In genomic region chr17:67995277-67995819, GRCm38 (mm10) we compare ENCODE assay signal across 18 mouse cellular contexts. TPM values are rescaled to one million over a fixed set of nuclear protein-coding genes. Genes with fewer than 3 reads are reported as not detected.
DNase-seq lines count a peak whose midpoint lies in the region; ATAC-seq and TF ChIP-seq lines count a peak whose summit lies in the region.
"Had no signal": no experiment of that assay in that cellular context is flagged by ENCODE, and none has a peak within 500 bp of the region (broad histone marks: within the 10 kb centered on the region; RNA-seq: fewer than 3 reads in every experiment).

No protein-coding gene starts in this region.

- ATAC-seq in frontal cortex, adult (ENCODE audit: low TSS enrichment): peak; percentile 38; the same call in 1 of the 2 replicates
- ATAC-seq in kidney, embryonic 16.5 days (ENCODE audit: low FRiP score, low TSS enrichment): peak; percentile 46
- ATAC-seq in Patski: peak; percentile 27

- no peak for DNase-seq in frontal cortex, postnatal 25 days (ENCODE audit: low spot score in 2 of 2)
- DNase-seq in kidney, postnatal 25 days: no peak
- no peak for DNase-seq in Patski (ENCODE audit: low read depth, low spot score)
- DNase-seq in limb, embryonic 10.5 days (ENCODE audit: low spot score): no peak
- no peak for DNase-seq in cerebellum, adult 11-12 months
- no peak for DNase-seq in adrenal gland, postnatal 14 days
- DNase-seq: adrenal gland, postnatal 25 days; cerebellum, postnatal 36 days; kidney, adult 8-10 months; layer of hippocampus, adult 9-11 months; liver, embryonic 13.5 days; thymus, adult 18-20 months had no signal

- H3K9ac ChIP-seq in kidney, embryonic 16.5 days (replicated peaks; ENCODE audit: low read length): no peak overlapping the region
- H3K9ac ChIP-seq: hindbrain, embryonic 13.5 days; liver, embryonic 13.5 days; neural tube, embryonic 15.5 days had no signal

- CTCF ChIA-PET in Patski (lab: Charles Lee): interaction anchor here (1.3 to 1.4 kb wide), 3 partner anchors 9 to 21 kb away, joined by 3 to 5 read pairs (median 4); partner anchors contain the start of gene Arhgap28

- H3K4me2 ChIP-seq in kidney, embryonic 16.5 days (replicated peaks; ENCODE audit: low read depth, low read length): peak overlapping the region; percentile 21; the same call in 1 of the 2 replicates
- H3K4me2 ChIP-seq: hindbrain, embryonic 13.5 days; liver, embryonic 13.5 days; neural tube, embryonic 15.5 days had no signal

- H3K27ac ChIP-seq in kidney, embryonic 16.5 days (ENCODE audit: low read length): peak overlapping the region; percentile 53; the same call in 1 of the 2 replicates
- peak overlapping the region; percentile 48; the same call in 1 of the 2 replicates for H3K27ac ChIP-seq in limb, embryonic 10.5 days
- H3K27ac ChIP-seq: hindbrain, embryonic 13.5 days; liver, embryonic 13.5 days; neural tube, embryonic 15.5 days had no signal

- H3K36me3 ChIP-seq in kidney, embryonic 16.5 days (ENCODE audit: insufficient read depth, low read length): no peaks in the 10 kb centered on the region
- peaks cover 6% of the 10 kb centered on the region for H3K36me3 ChIP-seq in limb, embryonic 10.5 days
- H3K36me3 ChIP-seq: hindbrain, embryonic 13.5 days; liver, embryonic 13.5 days; neural tube, embryonic 15.5 days had no signal

- TF ChIP-seq CTCF in Patski (IDR thresholded peaks at IDR 0.05): no peak

- POLR2A ChIA-PET in Patski (lab: Charles Lee): interaction anchor here (0.7 kb wide), 1 partner anchor 17 kb away, joined by 4 read pairs; no protein-coding TSS in a partner anchor

- no peaks in the 10 kb centered on the region for H3K9me3 ChIP-seq in kidney, embryonic 16.5 days (ENCODE audit: low read length)
- H3K9me3 ChIP-seq in limb, embryonic 10.5 days (replicated peaks): no peaks in the 10 kb centered on the region
- H3K9me3 ChIP-seq: hindbrain, embryonic 13.5 days; liver, embryonic 13.5 days; neural tube, embryonic 15.5 days had no signal

- H3K4me1 ChIP-seq in kidney, embryonic 16.5 days (ENCODE audit: insufficient read depth, low read length): peaks cover 25% of the 10 kb centered on the region
- peaks cover 55% of the 10 kb centered on the region for H3K4me1 ChIP-seq in limb, embryonic 10.5 days
- H3K4me1 ChIP-seq: hindbrain, embryonic 13.5 days; liver, embryonic 13.5 days had no signal

- WGBS in kidney, embryonic 16.5 days: 49% methylated on average over 2 of the region's 2 CpGs
- 85% methylated on average over 2 of the region's 2 CpGs for WGBS in limb, embryonic 10.5 days

- no peaks in the 10 kb centered on the region for H3K27me3 ChIP-seq in kidney, embryonic 16.5 days (ENCODE audit: insufficient read depth, low read length)
- no peaks in the 10 kb centered on the region for H3K27me3 ChIP-seq in Patski
- no peaks in the 10 kb centered on the region for H3K27me3 ChIP-seq in limb, embryonic 10.5 days (ENCODE audit: low read depth, poor library complexity, severe bottlenecking)
- H3K27me3 ChIP-seq: hindbrain, embryonic 13.5 days; liver, embryonic 13.5 days; neural tube, embryonic 15.5 days had no signal

- no peak overlapping the region for H3K4me3 ChIP-seq in kidney, embryonic 16.5 days (ENCODE audit: low read length)
- H3K4me3 ChIP-seq in limb, embryonic 10.5 days: peak overlapping the region; percentile 14; the same call in 1 of the 2 replicates
- H3K4me3 ChIP-seq: erythroblast, embryonic 14.5 days; hindbrain, embryonic 13.5 days; liver, embryonic 13.5 days; neural tube, embryonic 15.5 days had no signal

- in situ Hi-C loops in Patski (cut with MboI; ENCODE audit: low pct_unique_long_range_greater_than_20kb): loop anchor here (25.0 kb wide), 1 partner anchor 1633 kb away; no protein-coding TSS in a partner anchor

RNA-seq across cellular contexts. Expression of gene Arhgap28, which starts 8.6 kb away (rescaled TPM):
- 22.9 and 24.9 TPM in 2 replicates for polyA plus RNA-seq in kidney, embryonic 16.5 days (2015; fragmentation: Nextera tagmentation; extraction: Ambion mirVana)
- polyA plus RNA-seq in Patski (2021): 10.0 TPM
- 52.8 and 58.2 TPM in 2 replicates for polyA plus RNA-seq in limb, embryonic 10.5 days (2016; fragmentation: Nextera tagmentation; extraction: Ambion mirVana)
- 13.2 and 14.0 TPM in 2 replicates for total RNA-seq in adrenal gland, postnatal 14 days (2021)
- total RNA-seq: monocyte, adult 5-6 weeks had no signal
- polyA plus RNA-seq: erythroblast, embryonic 14.5 days had no signal
